15 mouse cellular contexts compared by ENCODE assay signal in genomic region chr6:78757619-78758018, GRCm38 (mm10).
DNase-seq lines count a peak whose midpoint lies in the region; TF ChIP-seq lines count a peak whose summit lies in the region.
"Had no signal": no experiment of that assay in that cellular context is flagged by ENCODE, and none has a peak within 500 bp of the region (broad histone marks: within the 10 kb centered on the region; RNA-seq: fewer than 3 reads in every experiment).

No protein-coding gene starts in this region.

- no peak for DNase-seq in layer of hippocampus, adult 2 months (ENCODE audit: low spot score in 2 of 2)
- no peak for DNase-seq in layer of hippocampus, adult 9-10 months (ENCODE audit: low spot score)
- peak; percentile 19 for DNase-seq in ES-E14 (ENCODE audit: low read depth, low spot score)
- DNase-seq in c-Kit-positive CD71-positive TER-119-positive erythroid progenitor cells, embryonic 14.5 days (ENCODE audit: low spot score): peak; percentile 1
- DNase-seq in layer of hippocampus, adult 9-11 months: no peak
- DNase-seq in thymus, postnatal 14 days: no peak
- DNase-seq: cerebellum, adult 11 months; cerebellum, postnatal 14 days; gastrocnemius, postnatal 14 days; right cerebral cortex, postnatal 4 days; thymus, adult 18-20 months had no signal

- in situ Hi-C loops in ES-E14 (cut with MboI; ENCODE audit: low sequenced_read_pairs in 2 of 2, unreplicated experiment in 2 of 2): no loop called here

- no peak overlapping the region for H3K4me3 ChIP-seq in layer of hippocampus, adult 2 months
- H3K4me3 ChIP-seq in E14TG2a.4 (replicated peaks; ENCODE audit: low read length) (no peak overlapping the region), ES-E14 (ENCODE audit: insufficient read depth in 1 of 2, low read depth in 1 of 2, low read length in 2 of 2, poor library complexity in 1 of 2, severe bottlenecking in 1 of 2) (no peak overlapping the region)
- H3K4me3 ChIP-seq: hindbrain, embryonic 12.5 days; limb, embryonic 12.5 days; neural tube, embryonic 13.5 days had no signal

- no peaks in the 10 kb centered on the region for H3K27me3 ChIP-seq in E14TG2a.4 (ENCODE audit: insufficient read depth, low read length)
- H3K27me3 ChIP-seq: hindbrain, embryonic 12.5 days; limb, embryonic 12.5 days; neural tube, embryonic 13.5 days had no signal

- H3K27ac ChIP-seq in layer of hippocampus, adult 2 months: no peak overlapping the region
- H3K27ac ChIP-seq in ES-E14 (ENCODE audit: insufficient read depth, low read depth, low read length, poor library complexity, severe bottlenecking): no peak overlapping the region
- H3K27ac ChIP-seq: hindbrain, embryonic 12.5 days; limb, embryonic 12.5 days; neural tube, embryonic 13.5 days had no signal

- no peaks in the 10 kb centered on the region for H3K4me1 ChIP-seq in E14TG2a.4 (replicated peaks; ENCODE audit: low read depth, low read length)
- H3K4me1 ChIP-seq in ES-E14 (ENCODE audit: control insufficient read depth in 2 of 2, insufficient read depth in 2 of 2, low read length in 2 of 2, poor library complexity in 1 of 2): no peaks in the 10 kb centered on the region
- H3K4me1 ChIP-seq: hindbrain, embryonic 12.5 days; limb, embryonic 12.5 days; neural tube, embryonic 13.5 days had no signal

- peak; percentile 39 for TF ChIP-seq CTCF in layer of hippocampus, adult 2 months (conservative IDR thresholded peaks at IDR 0.05)
- TF ChIP-seq CTCF in E14TG2a.4 (conservative IDR thresholded peaks at IDR 0.05; ENCODE audit: low read length): peak; percentile 89

- no peak overlapping the region for H3K9ac ChIP-seq in ES-E14 (ENCODE audit: insufficient read depth, low read depth, low read length, poor library complexity, severe bottlenecking)
- H3K9ac ChIP-seq: hindbrain, embryonic 12.5 days; limb, embryonic 12.5 days; neural tube, embryonic 13.5 days had no signal

- H3K36me3 ChIP-seq in E14TG2a.4 (ENCODE audit: insufficient read depth, low read length): no peaks in the 10 kb centered on the region
- H3K36me3 ChIP-seq in ES-E14 (ENCODE audit: control insufficient read depth, insufficient read depth, low read length, poor library complexity, severe bottlenecking): no peaks in the 10 kb centered on the region
- H3K36me3 ChIP-seq: hindbrain, embryonic 12.5 days; limb, embryonic 12.5 days; neural tube, embryonic 13.5 days had no signal

- no peaks in the 10 kb centered on the region for H3K9me3 ChIP-seq in E14TG2a.4 (ENCODE audit: low read length)
- no peaks in the 10 kb centered on the region for H3K9me3 ChIP-seq in ES-E14 (ENCODE audit: control insufficient read depth, insufficient read depth, low read depth, low read length)
- H3K9me3 ChIP-seq: hindbrain, embryonic 12.5 days; limb, embryonic 12.5 days had no signal

TF ChIP-seq in ES-E14, 5 proteins besides CTCF, POLR2A, EP300 and RAD21:
- TF ChIP-seq ZC3H11A (IDR thresholded peaks at IDR 0.05; ENCODE audit: borderline replicate concordance, low read depth, low read length): no peak
- no peak for TF ChIP-seq MAFK (IDR thresholded peaks at IDR 0.05; ENCODE audit: insufficient read depth, low read depth, low read length)
- TF ChIP-seq HCFC1 (IDR thresholded peaks at IDR 0.05; ENCODE audit: borderline replicate concordance, insufficient read depth, low read length): no peak
- no peak for TF ChIP-seq ZNF384 (IDR thresholded peaks at IDR 0.05; ENCODE audit: low read depth, low read length)
- no peak for TF ChIP-seq CHD2 (IDR thresholded peaks at IDR 0.05; ENCODE audit: low read depth, low read length)

Comparison
In these comparisons a context has a peak if more than half of its experiments do, and no peak if none do; other contexts are left out.
1. DNase-seq: peak in ES-E14 (single experiment) and c-Kit-positive CD71-positive TER-119-positive erythroid progenitor cells, embryonic 14.5 days (single experiment); none in layer of hippocampus, adult 2 months (0 of 2), layer of hippocampus, adult 9-10 months (single experiment), layer of hippocampus, adult 9-11 months (single experiment) and thymus, postnatal 14 days (single experiment).